Mouse (Mus musculus) forebrain, postnatal 0 days (tissue): ENCODE measurements around the gene Fabp3. TPM values are rescaled to one million over a fixed set of nuclear protein-coding genes. Genes with fewer than 3 reads are reported as not detected.
A peak's percentile ranks its signal among the peaks of the same experiment; 100 is the strongest.

Experiments used
- ATAC-seq: fragments of 200-750 bp; cut with Nextera tagmentation; 2 replicates; pipeline ENCODE4 v1.8.0; 2017; ENCODE audit warnings: mild to moderate bottlenecking, moderate library complexity
- DNase-seq: peaks from one replicate; pipeline ENCODE4 v3.0.0-alpha.2; 2015
- H3K27ac ChIP-seq: fragments of 300-500 bp; sonication (generic); 2 replicates; pipeline ENCODE4 v1.5.1; 2014; ENCODE audit warnings: low read depth, mild to moderate bottlenecking, antibody characterized with exemption, low read length, moderate library complexity, mixed read lengths
- H3K27me3 ChIP-seq: fragments of 300-500 bp; sonication (generic); 2 replicates; pipeline ENCODE4 v1.6.1; 2014; ENCODE audit warnings: mild to moderate bottlenecking, low read length, mixed read lengths; ENCODE audit not compliant: insufficient read depth
- H3K36me3 ChIP-seq: fragments of 300-500 bp; sonication (generic); 2 replicates; pipeline ENCODE4 v1.6.1; 2014; ENCODE audit warnings: mild to moderate bottlenecking, moderate library complexity; ENCODE audit not compliant: insufficient read depth
- H3K4me1 ChIP-seq: fragments of 300-500 bp; sonication (generic); 2 replicates; pipeline ENCODE4 v1.6.1; 2014; ENCODE audit warnings: antibody characterized with exemption; ENCODE audit not compliant: insufficient read depth
- H3K4me2 ChIP-seq: fragments of 300-500 bp; sonication (generic); 2 replicates; pipeline ENCODE4 v1.6.1; 2014; ENCODE audit warnings: low read depth, mild to moderate bottlenecking, moderate library complexity
- H3K4me3 ChIP-seq: fragments of 300-500 bp; sonication (generic); 2 replicates; pipeline ENCODE4 v1.5.1; 2014; ENCODE audit warnings: low read depth, low read length, mixed read lengths
- H3K9ac ChIP-seq: fragments of 300-500 bp; sonication (generic); 2 replicates; pipeline ENCODE4 v1.6.1; 2014; ENCODE audit warnings: mild to moderate bottlenecking
- H3K9me3 ChIP-seq: fragments of 300-500 bp; sonication (generic); 2 replicates; pipeline ENCODE4 v1.6.1; 2016; ENCODE audit warnings: low read length
- CTCF ChIP-seq: sonication (generic); IDR thresholded peaks from 2 replicates; pipeline ENCODE4 v1.5.1; 2016; ENCODE audit warnings: antibody characterized with exemption, control low read depth, low read depth
- WGBS: fragments of 180-500 bp; shearing (Covaris S2); extraction: QIAGEN DNeasy Blood & Tissue Kit; methylation state at CpG from one replicate; pipeline ENCODE4 v1.1.7; 2014; 5-methylcytosine and 5-hydroxymethylcytosine counted together
- polyA plus RNA-seq: library from polyadenylated mRNA; unstranded; fragments of >200 nt; fragmentation: Nextera tagmentation; extraction: Ambion mirVana; gene quantifications from 2 replicates; pipeline ENCODE4 v1.2.1, GENCODE M21; 2015
- total RNA-seq: library from RNA; depleted of rRNA; stranded (reverse); fragments of >200 nt; gene quantifications from 2 replicates; pipeline ENCODE4 v1.2.3, GENCODE M21; 2014

Gene Fabp3
- total and polyA plus RNA-seq, 2 experiments from 2014 or later = 129 to 318 TPM

DNA sequence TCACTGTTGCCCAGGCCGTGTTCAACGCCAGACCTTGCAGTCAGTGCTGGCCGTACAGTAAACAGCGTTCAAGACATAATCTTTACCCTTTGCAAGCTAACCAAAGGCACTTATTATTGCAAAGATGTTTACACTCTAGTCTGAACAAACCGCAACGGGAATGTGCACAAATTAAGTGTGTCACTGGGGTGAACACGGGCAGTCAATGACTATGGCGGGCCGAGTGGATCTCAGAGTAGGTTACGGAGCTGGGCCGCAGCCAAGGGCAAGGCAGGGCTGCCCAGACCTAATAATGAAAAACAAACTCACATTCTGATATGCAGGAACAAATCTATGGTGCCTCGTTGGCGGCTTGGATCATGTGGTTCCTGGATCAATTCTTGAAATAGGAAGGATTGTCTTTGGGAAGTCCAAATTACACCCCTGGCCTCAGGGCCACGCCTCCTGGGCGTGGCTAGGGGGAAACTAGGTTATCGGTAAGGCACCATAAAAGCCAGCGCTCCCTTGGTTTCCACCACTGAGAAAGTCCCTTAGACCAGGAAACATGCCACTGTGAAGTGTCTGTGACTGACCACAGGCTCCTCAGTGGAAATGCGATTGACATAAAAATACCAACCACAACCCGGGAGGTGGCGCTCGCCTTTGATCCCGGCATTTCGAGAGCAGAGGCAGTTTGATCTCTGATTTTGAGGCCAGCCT, 13.2 kb upstream of the Fabp3 start:
- DNase-seq = no peak
- no peaks in the 10 kb centered on the region for H3K27me3 ChIP-seq
- no peak overlapping the region for H3K4me2 ChIP-seq
- no peaks in the 10 kb centered on the region for H3K36me3 ChIP-seq
- H3K9ac ChIP-seq = no peak overlapping the region
- H3K27ac ChIP-seq = no peak overlapping the region
- H3K4me3 ChIP-seq = no peak overlapping the region
- ATAC-seq = no peak
- no peak for TF ChIP-seq CTCF
- no peaks in the 10 kb centered on the region for H3K9me3 ChIP-seq
- 46% methylated on average over 23 of the region's 23 CpGs for WGBS
- H3K4me1 ChIP-seq = no peaks in the 10 kb centered on the region

DNA sequence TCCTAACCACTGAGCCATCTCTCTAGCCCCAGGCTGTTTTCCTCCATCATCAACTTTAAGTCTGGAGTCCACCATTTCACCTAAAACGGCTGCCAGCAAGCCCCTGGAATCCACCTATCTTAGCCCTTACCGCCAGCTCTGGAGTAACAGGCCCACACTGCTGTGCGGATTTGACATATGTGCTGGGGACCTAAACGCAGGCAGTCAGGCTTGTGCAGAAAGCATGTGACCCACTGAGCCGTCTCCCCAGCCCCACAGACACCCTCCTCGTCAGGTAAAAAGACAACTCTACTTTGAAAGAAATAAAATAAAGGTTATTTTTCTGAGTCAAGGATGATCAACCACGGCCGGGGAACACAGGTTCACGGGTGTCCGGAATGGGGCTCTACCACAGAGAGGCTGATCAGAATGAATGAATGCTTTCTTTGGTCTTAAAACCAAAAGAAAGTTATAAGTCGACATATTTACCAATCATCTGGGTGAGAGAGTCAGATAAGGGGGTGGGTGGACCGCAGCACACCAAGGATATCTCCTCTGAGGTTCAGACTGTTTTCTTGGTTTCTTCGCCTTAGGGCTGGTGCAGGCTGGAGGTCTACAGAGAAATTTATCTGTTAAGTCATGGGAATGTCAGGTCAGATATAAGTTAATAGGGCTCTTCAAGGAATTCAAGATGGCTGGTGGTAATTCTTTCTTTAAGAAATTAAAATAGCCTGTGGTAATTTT, 12.0 kb upstream of the Fabp3 start:
- H3K9ac ChIP-seq = no peak overlapping the region
- no peaks in the 10 kb centered on the region for H3K27me3 ChIP-seq
- ATAC-seq (no peak), DNase-seq (no peak)
- H3K4me2 ChIP-seq = no peak overlapping the region
- H3K9me3 ChIP-seq = no peaks in the 10 kb centered on the region
- H3K36me3 ChIP-seq = no peaks in the 10 kb centered on the region
- TF ChIP-seq CTCF = no peak
- WGBS = 90% methylated on average over 13 of the region's 13 CpGs
- H3K27ac ChIP-seq = no peak overlapping the region
- H3K4me3 ChIP-seq = no peak overlapping the region
- H3K4me1 ChIP-seq = no peaks in the 10 kb centered on the region

DNA sequence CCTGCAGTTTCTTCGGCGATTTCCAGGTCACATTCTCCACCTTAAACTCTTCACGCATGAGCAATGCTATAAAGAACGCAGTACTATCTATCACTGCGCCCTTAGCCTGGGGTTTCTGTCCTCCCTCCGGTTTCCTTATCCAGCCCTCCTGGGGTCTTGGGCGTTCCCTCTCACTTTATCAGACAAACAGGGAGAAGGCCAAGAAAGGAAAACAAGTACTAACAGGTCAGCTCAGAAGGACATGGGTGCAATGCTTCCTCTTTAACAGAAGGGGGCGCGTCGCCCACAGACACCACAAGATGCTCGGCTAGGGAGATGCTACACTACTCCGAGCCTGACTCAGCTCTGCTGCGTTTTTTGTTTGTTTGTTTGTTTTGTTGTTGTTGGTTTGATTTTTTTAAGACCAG, 11.3 kb upstream of the Fabp3 start:
- 18% methylated on average over 13 of the region's 13 CpGs for WGBS
- no peaks in the 10 kb centered on the region for H3K36me3 ChIP-seq
- peak; percentile 49 for DNase-seq
- H3K9ac ChIP-seq = no peak overlapping the region
- H3K9me3 ChIP-seq = no peaks in the 10 kb centered on the region
- H3K4me2 ChIP-seq = no peak overlapping the region
- 0 out of 2 replicates have a peak, but pooled peaks have one; percentile 16 for ATAC-seq
- H3K4me1 ChIP-seq = no peaks in the 10 kb centered on the region
- H3K27ac ChIP-seq = no peak overlapping the region
- no peak overlapping the region for H3K4me3 ChIP-seq
- no peaks in the 10 kb centered on the region for H3K27me3 ChIP-seq
- TF ChIP-seq CTCF = peak; percentile 72

DNA sequence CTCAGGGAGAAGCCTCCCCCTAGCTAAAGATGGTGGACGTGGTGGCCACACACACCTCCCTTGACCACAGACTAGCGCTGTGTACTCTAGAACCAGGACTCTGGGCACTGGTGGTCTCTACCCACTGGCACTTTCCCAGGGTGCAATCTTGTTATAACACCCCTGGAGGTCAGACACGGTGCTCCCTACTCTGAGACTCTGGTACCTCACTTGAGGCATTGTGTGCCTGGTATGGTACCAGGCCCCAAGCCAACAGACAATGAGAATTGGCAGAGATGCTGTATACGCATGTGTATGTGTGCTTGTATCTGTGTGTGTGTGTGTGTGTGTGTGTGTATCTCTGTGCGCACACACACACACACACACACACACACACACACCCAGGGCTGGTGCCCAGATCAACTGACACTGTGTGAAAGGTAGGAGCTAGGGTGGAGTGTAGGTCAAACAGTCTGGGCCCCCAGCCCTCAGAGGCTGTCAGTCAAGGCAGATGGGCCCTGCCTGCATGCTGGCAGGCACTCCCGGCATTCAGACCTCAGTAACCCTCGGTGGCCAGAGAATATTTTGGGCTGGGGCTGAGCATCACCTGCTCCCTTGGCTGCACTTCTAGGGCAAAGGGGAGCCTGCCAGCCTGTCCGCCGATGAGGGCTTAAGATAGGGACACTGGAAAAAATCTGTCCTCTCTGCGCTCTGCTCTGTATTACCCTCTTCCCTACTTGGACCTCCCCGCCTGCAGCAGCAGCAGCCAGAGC, 9.3 kb upstream of the Fabp3 start:
- Histone ChIP-seq H3K27me3 (no peaks in the 10 kb centered on the region), H3K9ac (no peak overlapping the region), H3K27ac (no peak overlapping the region), H3K36me3 (no peaks in the 10 kb centered on the region), H3K4me1 (no peaks in the 10 kb centered on the region), H3K4me3 (no peak overlapping the region), H3K4me2 (no peak overlapping the region), H3K9me3 (no peaks in the 10 kb centered on the region)
- no peak for ATAC-seq
- DNase-seq = no peak
- 59% methylated on average over 11 of the region's 11 CpGs for WGBS
- no peak for TF ChIP-seq CTCF

DNA sequence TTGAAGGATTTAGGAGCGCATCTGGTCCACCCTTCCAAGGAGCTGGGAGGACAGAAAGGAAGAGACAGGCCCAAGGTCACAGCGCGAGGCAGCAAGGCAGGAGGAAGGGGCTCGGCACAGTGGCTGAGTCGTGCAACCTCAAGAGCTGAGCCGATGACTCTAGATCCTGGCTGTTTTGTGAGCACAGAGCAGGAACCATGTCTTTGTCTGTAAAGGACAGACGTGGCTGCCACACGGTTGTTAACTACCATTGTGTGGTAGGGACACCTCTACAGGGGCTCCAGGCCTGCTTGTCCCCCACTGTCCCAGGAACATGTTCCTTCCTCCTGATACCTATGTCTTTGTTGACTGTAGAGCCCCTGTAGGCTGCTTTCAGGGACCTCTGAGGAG, 8.8 kb upstream of the Fabp3 start:
- H3K9me3 ChIP-seq = no peaks in the 10 kb centered on the region
- H3K36me3 ChIP-seq = no peaks in the 10 kb centered on the region
- no peak overlapping the region for H3K4me2 ChIP-seq
- DNase-seq = no peak
- H3K9ac ChIP-seq = no peak overlapping the region
- no peak overlapping the region for H3K27ac ChIP-seq
- no peaks in the 10 kb centered on the region for H3K27me3 ChIP-seq
- no peaks in the 10 kb centered on the region for H3K4me1 ChIP-seq
- H3K4me3 ChIP-seq = no peak overlapping the region
- ATAC-seq = no peak
- TF ChIP-seq CTCF = no peak
- 76% methylated on average over 8 of the region's 8 CpGs for WGBS

DNA sequence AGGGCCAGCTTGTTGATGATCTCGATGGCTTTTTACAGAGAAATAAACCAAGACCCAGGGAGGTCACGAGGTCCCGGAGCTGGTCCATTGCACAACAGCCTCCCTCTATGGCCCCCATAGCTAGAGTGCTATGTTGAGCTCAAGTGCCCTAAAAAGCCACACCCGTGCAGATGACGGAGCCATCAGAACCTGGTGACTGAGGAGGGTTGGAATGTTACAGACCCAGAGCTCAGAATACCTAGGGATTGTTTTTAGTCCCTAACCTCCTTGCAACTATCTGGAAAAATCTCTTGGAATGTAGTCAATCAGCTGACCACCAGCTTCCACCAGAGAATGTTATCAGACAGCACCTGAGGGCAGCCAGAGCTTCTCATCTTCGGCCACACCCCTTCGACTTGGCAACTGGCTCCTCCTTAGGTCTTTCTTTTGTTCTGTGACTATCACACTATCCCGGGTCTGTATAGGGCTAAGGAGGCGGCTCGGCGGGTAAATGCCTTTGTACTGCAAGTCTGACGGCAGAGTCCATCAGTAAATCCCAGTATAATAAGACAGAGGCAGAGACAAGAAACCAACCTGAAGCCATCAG, 6.0 kb upstream of the Fabp3 start:
- Histone ChIP-seq H3K27me3 (no peaks in the 10 kb centered on the region), H3K36me3 (no peaks in the 10 kb centered on the region)

More for the DNA sequence above, 6.0 kb upstream of the Fabp3 start:
- ATAC-seq (no peak), DNase-seq (no peak)
- Histone ChIP-seq H3K4me2 (no peak overlapping the region), H3K4me1 (no peaks in the 10 kb centered on the region), H3K9me3 (no peaks in the 10 kb centered on the region), H3K4me3 (no peak overlapping the region), H3K9ac (no peak overlapping the region), H3K27ac (no peak overlapping the region)
- WGBS = 50% methylated on average over 12 of the region's 12 CpGs
- no peak for TF ChIP-seq CTCF
